Mouse (Mus musculus) neural tube, embryonic 14.5 days (tissue): ENCODE data around the gene Frmpd4. TPM values are rescaled to one million over a fixed set of nuclear protein-coding genes. Genes with fewer than 3 reads are reported as not detected.

Experiments used
- ATAC-seq: fragments of 200-750 bp; cut with Nextera tagmentation; 2 replicates; pipeline ENCODE4 v1.8.0; 2017; ENCODE audit warnings: low read depth, mild to moderate bottlenecking, moderate TSS enrichment, moderate library complexity
- H3K27ac ChIP-seq: fragments of 300-500 bp; sonication (generic); 2 replicates; pipeline ENCODE4 v1.5.1; 2014; ENCODE audit warnings: low read depth, mild to moderate bottlenecking, control low read depth, low read length, moderate library complexity, mixed read lengths
- H3K27me3 ChIP-seq: fragments of 300-500 bp; sonication (generic); 2 replicates; pipeline ENCODE4 v1.6.1; 2014; ENCODE audit warnings: low read length; ENCODE audit not compliant: control insufficient read depth, insufficient read depth
- H3K36me3 ChIP-seq: fragments of 300-500 bp; sonication (generic); 2 replicates; pipeline ENCODE4 v1.6.1; 2014; ENCODE audit warnings: low read length, mixed read lengths; ENCODE audit not compliant: control insufficient read depth, insufficient read depth
- H3K4me1 ChIP-seq: fragments of 300-500 bp; sonication (generic); 2 replicates; pipeline ENCODE4 v1.6.1; 2014; ENCODE audit warnings: low read length; ENCODE audit not compliant: control insufficient read depth, insufficient read depth
- H3K4me2 ChIP-seq: fragments of 300-500 bp; sonication (generic); 2 replicates; pipeline ENCODE4 v1.6.1; 2014; ENCODE audit warnings: mild to moderate bottlenecking, low read depth, low read length, control low read depth
- H3K4me3 ChIP-seq: fragments of 300-500 bp; sonication (generic); 2 replicates; pipeline ENCODE4 v1.5.1; 2014; ENCODE audit warnings: low read depth, low read length, control low read depth, mixed read lengths
- H3K9ac ChIP-seq: fragments of 300-500 bp; sonication (generic); replicated peaks from 2 replicates; pipeline ENCODE4 v1.6.1; 2014; ENCODE audit warnings: low read depth, mild to moderate bottlenecking, control low read depth, low read length, mixed read lengths
- H3K9me3 ChIP-seq: fragments of 300-500 bp; sonication (generic); 2 replicates; pipeline ENCODE4 v1.6.1; 2016; ENCODE audit warnings: low read length; ENCODE audit not compliant: control insufficient read depth
- WGBS: fragments of 180-500 bp; shearing (Covaris S2); extraction: QIAGEN DNeasy Blood & Tissue Kit; methylation state at CpG from one replicate; pipeline ENCODE4 v1.1.7; 2014; 5-methylcytosine and 5-hydroxymethylcytosine counted together
- polyA plus RNA-seq: library from polyadenylated mRNA; unstranded; fragments of >200 nt; fragmentation: Nextera tagmentation; extraction: Ambion mirVana; gene quantifications from 2 replicates; pipeline ENCODE4 v1.2.1, GENCODE M21; 2014

Gene Frmpd4
- polyA plus RNA-seq, 1 experiment from 2014 or later = 1.6 TPM

- Histone ChIP-seq H3K36me3 (no peaks in the 10 kb centered on the region), H3K27me3 (no peaks in the 10 kb centered on the region), H3K4me1 (no peaks in the 10 kb centered on the region), H3K4me3 (no peak overlapping the region), H3K9me3 (no peaks in the 10 kb centered on the region), H3K27ac (no peak overlapping the region), H3K9ac (no peak overlapping the region), H3K4me2 (no peak overlapping the region)
- WGBS = 88% methylated on average over 6 of the region's 6 CpGs
- no peak for ATAC-seq
These were observed 1099.4 kb downstream of the Frmpd4 start for GRCm38 (mm10) chrX:167477636-167478035.

- no peak for ATAC-seq
- Histone ChIP-seq H3K9ac (no peak overlapping the region), H3K4me2 (no peak overlapping the region), H3K4me3 (no peak overlapping the region), H3K9me3 (no peaks in the 10 kb centered on the region), H3K27ac (no peak overlapping the region), H3K4me1 (no peaks in the 10 kb centered on the region), H3K27me3 (no peaks in the 10 kb centered on the region), H3K36me3 (no peaks in the 10 kb centered on the region)
These were observed 1142.1 kb downstream of the Frmpd4 start for GRCm38 (mm10) chrX:167434883-167435282.

- Histone ChIP-seq H3K4me2 (no peak overlapping the region), H3K4me3 (no peak overlapping the region), H3K27me3 (no peaks in the 10 kb centered on the region), H3K36me3 (no peaks in the 10 kb centered on the region), H3K4me1 (no peaks in the 10 kb centered on the region), H3K9ac (no peak overlapping the region), H3K27ac (no peak overlapping the region), H3K9me3 (no peaks in the 10 kb centered on the region)
- ATAC-seq = no peak
- WGBS = 55% methylated on average over 2 of the region's 2 CpGs
These were observed 1143.1 kb downstream of the Frmpd4 start for GRCm38 (mm10) chrX:167433950-167434349.

Other genes starting within 250 kb of the Frmpd4 start
- 19.1 and 23.3 TPM in 2 replicates for gene Msl3, start 96.7 kb upstream of the Frmpd4 start, polyA plus RNA-seq
- 2.7 and 5.0 TPM in 2 replicates for gene Arhgap6, start 217.9 kb upstream of the Frmpd4 start, polyA plus RNA-seq